Mouse (Mus musculus) embryonic facial prominence, embryonic 15.5 days (tissue): ENCODE results near the gene Exoc6b. TPM values are rescaled to one million over a fixed set of nuclear protein-coding genes. Genes with fewer than 3 reads are reported as not detected.

Experiments
- ATAC-seq: fragments of 200-750 bp; cut with Nextera tagmentation; 2 replicates; pipeline ENCODE4 v1.8.0; 2017; ENCODE audit warnings: low read depth, moderate TSS enrichment; ENCODE audit not compliant: insufficient number of reproducible peaks, low FRiP score, low TSS enrichment
- H3K27ac ChIP-seq: fragments of 300-500 bp; sonication (generic); replicated peaks from 2 replicates; pipeline ENCODE4 v1.5.1; 2015; ENCODE audit warnings: mild to moderate bottlenecking, inconsistent platforms
- H3K27me3 ChIP-seq: fragments of 300-500 bp; sonication (generic); 2 replicates; pipeline ENCODE4 v1.6.1; 2015; ENCODE audit warnings: inconsistent platforms
- H3K36me3 ChIP-seq: fragments of 300-500 bp; sonication (generic); 2 replicates; pipeline ENCODE4 v1.6.1; 2015; ENCODE audit warnings: mild to moderate bottlenecking, inconsistent platforms
- H3K4me1 ChIP-seq: fragments of 300-500 bp; sonication (generic); 2 replicates; pipeline ENCODE4 v1.6.1; 2015; ENCODE audit warnings: inconsistent platforms
- H3K4me2 ChIP-seq: fragments of 300-500 bp; sonication (generic); replicated peaks from 2 replicates; pipeline ENCODE4 v1.6.1; 2015; ENCODE audit warnings: mild to moderate bottlenecking, inconsistent platforms
- H3K4me3 ChIP-seq: fragments of 300-500 bp; sonication (generic); replicated peaks from 2 replicates; pipeline ENCODE4 v1.5.1; 2015; ENCODE audit warnings: mild to moderate bottlenecking, inconsistent platforms
- H3K9ac ChIP-seq: fragments of 300-500 bp; sonication (generic); 2 replicates; pipeline ENCODE4 v1.6.1; 2015; ENCODE audit warnings: inconsistent platforms
- H3K9me3 ChIP-seq: fragments of 300-500 bp; sonication (generic); replicated peaks from 2 replicates; pipeline ENCODE4 v1.6.1; 2016; ENCODE audit warnings: inconsistent platforms
- WGBS: fragments of 180-500 bp; shearing (Covaris S2); methylation state at CpG from one replicate; pipeline ENCODE4 v1.1.7; 2015; 5-methylcytosine and 5-hydroxymethylcytosine counted together
- polyA plus RNA-seq: library from polyadenylated mRNA; unstranded; fragments of >200 nt; fragmentation: Nextera tagmentation; extraction: Ambion mirVana; gene quantifications from 2 replicates; pipeline ENCODE4 v1.2.1, GENCODE M21; 2015

Gene Exoc6b
- polyA plus RNA-seq, 1 experiment from 2014 or later: 36.5 TPM

- ATAC-seq: no peak; the same call in 1 of the 2 replicates
- Histone ChIP-seq H3K4me1 (peaks cover 94% of the 10 kb centered on the region), H3K4me2 (peak overlapping the region; percentile 92), H3K27ac (peak overlapping the region; percentile 84), H3K9me3 (no peaks in the 10 kb centered on the region), H3K9ac (0 out of 2 replicates have a peak overlapping the region, but pooled peaks have one; percentile 7), H3K36me3 (no peaks in the 10 kb centered on the region), H3K27me3 (peaks cover 51% of the 10 kb centered on the region), H3K4me3 (peak overlapping the region; percentile 60)
- WGBS: under 1% methylated on average over 26 of the region's 26 CpGs
Observed at GRCm38 (mm10) chr6:84583371-84583770, 485.9 kb downstream of the Exoc6b start.

DNA sequence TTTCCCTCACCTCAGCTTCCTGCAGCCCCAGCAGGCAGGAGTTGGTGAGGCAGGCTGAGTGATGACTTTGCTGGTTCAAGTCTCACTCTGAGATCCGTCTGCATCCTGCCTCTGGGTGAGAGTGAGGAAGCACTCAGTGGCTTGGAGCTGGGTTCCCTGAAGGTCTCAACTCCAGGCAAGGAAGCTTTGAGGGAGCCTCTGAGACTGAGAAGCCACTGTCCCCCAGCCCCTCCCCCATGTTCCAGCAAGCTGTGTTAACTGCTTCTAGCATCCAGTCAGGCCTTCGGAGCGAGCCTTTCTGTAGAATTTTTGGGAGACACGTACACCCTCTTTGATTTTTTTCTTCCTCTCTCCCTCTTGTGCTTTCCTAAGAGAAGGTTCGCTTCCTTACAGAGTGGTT lies 486.5 kb downstream of the Exoc6b start:
- H3K27me3 ChIP-seq: peaks cover 48% of the 10 kb centered on the region
- H3K9ac ChIP-seq: no peak overlapping the region
- peaks cover 93% of the 10 kb centered on the region for H3K4me1 ChIP-seq
- no peaks in the 10 kb centered on the region for H3K36me3 ChIP-seq
- no peak for ATAC-seq
- 47% methylated on average over 5 of the region's 5 CpGs for WGBS
- H3K9me3 ChIP-seq: no peaks in the 10 kb centered on the region
- peak overlapping the region; percentile 84; the same call in 1 of the 2 replicates for H3K27ac ChIP-seq
- H3K4me2 ChIP-seq: peak overlapping the region; percentile 92
- no peak overlapping the region for H3K4me3 ChIP-seq

- Histone ChIP-seq H3K4me2 (0 out of 2 replicates have a peak overlapping the region, but pooled peaks have one; percentile 10), H3K4me3 (no peak overlapping the region), H3K36me3 (no peaks in the 10 kb centered on the region), H3K9me3 (no peaks in the 10 kb centered on the region), H3K27ac (0 out of 2 replicates have a peak overlapping the region, but pooled peaks have one; percentile 7), H3K4me1 (peaks cover 85% of the 10 kb centered on the region), H3K27me3 (peaks cover 40% of the 10 kb centered on the region), H3K9ac (no peak overlapping the region)
- 39% methylated on average over 9 of the region's 9 CpGs for WGBS
- no peak for ATAC-seq
Observed at GRCm38 (mm10) chr6:84581833-84582445, 487.4 kb downstream of the Exoc6b start.

GRCm38 (mm10) chr6:84580979-84581832 lies 488.1 kb downstream of the Exoc6b start:
- H3K36me3 ChIP-seq: 0 out of 2 replicates have a peak, but pooled peaks cover 2% of the 10 kb centered on the region
- H3K27ac ChIP-seq: no peak overlapping the region
- no peak overlapping the region for H3K4me3 ChIP-seq
- H3K27me3 ChIP-seq: peaks cover 43% of the 10 kb centered on the region
- no peak overlapping the region for H3K9ac ChIP-seq
- no peaks in the 10 kb centered on the region for H3K9me3 ChIP-seq
- WGBS: 61% methylated on average over 6 of the region's 6 CpGs
- peaks cover 77% of the 10 kb centered on the region for H3K4me1 ChIP-seq
- ATAC-seq: no peak
- H3K4me2 ChIP-seq: no peak overlapping the region

GRCm38 (mm10) chr6:84579508-84579907 lies 489.8 kb downstream of the Exoc6b start:
- no peaks in the 10 kb centered on the region for H3K9me3 ChIP-seq
- no peak overlapping the region for H3K4me3 ChIP-seq
- H3K4me2 ChIP-seq: no peak overlapping the region
- peaks cover 4% of the 10 kb centered on the region; the same call in 1 of the 2 replicates for H3K36me3 ChIP-seq
- no peak for ATAC-seq
- H3K27me3 ChIP-seq: peaks cover 41% of the 10 kb centered on the region
- H3K9ac ChIP-seq: no peak overlapping the region
- peaks cover 61% of the 10 kb centered on the region for H3K4me1 ChIP-seq
- 60% methylated on average over 8 of the region's 8 CpGs for WGBS
- no peak overlapping the region for H3K27ac ChIP-seq

DNA sequence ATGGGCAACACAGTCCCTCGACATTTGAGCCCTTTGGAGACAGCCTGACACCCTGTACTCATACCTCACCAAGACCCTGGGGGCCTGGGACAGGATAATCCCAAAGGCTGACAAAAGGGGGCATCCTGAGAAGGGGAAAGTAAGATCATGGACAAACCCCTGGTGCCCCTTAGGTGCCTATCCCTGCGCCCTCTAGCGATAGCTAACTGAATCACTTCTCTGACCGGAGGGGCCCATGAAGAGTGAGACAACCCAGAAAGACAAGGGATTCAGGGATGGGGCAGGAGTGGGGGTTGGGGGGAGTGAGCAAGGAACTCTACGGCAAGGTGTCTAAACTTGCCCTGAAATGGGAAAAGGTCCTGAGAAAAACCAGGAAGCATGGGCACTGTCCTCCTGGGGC lies 490.4 kb downstream of the Exoc6b start:
- Histone ChIP-seq H3K9ac (no peak overlapping the region), H3K36me3 (peaks cover 4% of the 10 kb centered on the region; the same call in 1 of the 2 replicates), H3K27me3 (peaks cover 37% of the 10 kb centered on the region), H3K27ac (no peak overlapping the region), H3K9me3 (no peaks in the 10 kb centered on the region), H3K4me3 (no peak overlapping the region), H3K4me2 (no peak overlapping the region), H3K4me1 (peaks cover 61% of the 10 kb centered on the region)
- no peak for ATAC-seq
- 17% methylated on average over 5 of the region's 5 CpGs for WGBS

GRCm38 (mm10) chr6:84577898-84578297 lies 491.4 kb downstream of the Exoc6b start:
- Histone ChIP-seq H3K4me2 (no peak overlapping the region), H3K27ac (no peak overlapping the region), H3K27me3 (peaks cover 29% of the 10 kb centered on the region), H3K9me3 (no peaks in the 10 kb centered on the region), H3K9ac (no peak overlapping the region), H3K4me1 (peaks cover 54% of the 10 kb centered on the region), H3K36me3 (peaks cover 4% of the 10 kb centered on the region; the same call in 1 of the 2 replicates), H3K4me3 (no peak overlapping the region)
- no peak for ATAC-seq
- 49% methylated on average over 4 of the region's 4 CpGs for WGBS

DNA sequence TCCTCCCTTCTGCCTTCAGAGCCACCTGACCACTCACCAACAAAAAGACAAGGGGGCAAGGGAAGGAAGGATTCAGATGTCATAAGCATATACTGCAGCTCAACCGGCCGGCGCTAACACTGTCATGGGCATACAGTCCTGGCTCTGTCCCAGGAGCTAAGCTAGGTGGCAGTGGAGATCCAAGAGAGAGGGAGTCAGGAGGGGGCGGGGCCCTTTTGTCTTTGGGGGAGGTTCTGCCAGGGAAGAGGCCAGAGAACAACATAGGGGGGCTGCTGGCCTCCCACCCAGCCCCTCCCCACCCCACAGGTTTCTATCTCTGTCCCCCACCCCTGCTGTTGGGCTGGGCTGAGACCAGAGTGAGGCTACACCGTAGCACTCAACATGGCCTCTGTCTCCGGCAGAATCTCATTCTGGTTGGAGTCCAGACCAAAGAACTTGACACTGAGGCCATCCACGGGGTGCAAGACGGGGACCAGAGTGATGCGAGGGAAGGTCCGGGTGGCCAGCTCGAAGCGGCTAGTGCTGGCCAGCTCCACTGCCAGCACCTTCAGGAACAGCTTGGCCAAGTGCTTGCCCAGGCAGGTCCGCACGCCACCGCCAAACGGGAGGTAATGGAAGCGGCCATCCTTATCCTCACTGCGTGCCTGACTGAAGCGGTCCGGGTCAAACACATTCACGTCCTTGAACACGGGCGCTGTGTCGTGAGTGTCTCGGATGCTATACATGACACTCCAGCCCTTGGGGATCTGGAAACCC lies 495.2 kb downstream of the Exoc6b start:
- Histone ChIP-seq H3K9me3 (no peaks in the 10 kb centered on the region), H3K4me1 (peaks cover 24% of the 10 kb centered on the region), H3K27ac (no peak overlapping the region), H3K4me2 (peak overlapping the region; percentile 25; the same call in 1 of the 2 replicates), H3K9ac (no peak overlapping the region), H3K36me3 (peaks cover 4% of the 10 kb centered on the region; the same call in 1 of the 2 replicates), H3K4me3 (no peak overlapping the region), H3K27me3 (peaks cover 15% of the 10 kb centered on the region; the same call in 1 of the 2 replicates)
- ATAC-seq: no peak
- 43% methylated on average over 25 of the region's 25 CpGs for WGBS

GRCm38 (mm10) chr6:84570039-84570438 lies 499.3 kb downstream of the Exoc6b start:
- no peak for ATAC-seq
- H3K36me3 ChIP-seq: no peaks in the 10 kb centered on the region
- H3K27me3 ChIP-seq: peaks cover 3% of the 10 kb centered on the region; the same call in 1 of the 2 replicates
- no peak overlapping the region for H3K4me2 ChIP-seq
- no peak overlapping the region for H3K27ac ChIP-seq
- no peak overlapping the region for H3K4me3 ChIP-seq
- no peak overlapping the region for H3K9ac ChIP-seq
- 33% methylated on average over 3 of the region's 3 CpGs for WGBS
- H3K4me1 ChIP-seq: peaks cover 20% of the 10 kb centered on the region
- no peaks in the 10 kb centered on the region for H3K9me3 ChIP-seq

DNA sequence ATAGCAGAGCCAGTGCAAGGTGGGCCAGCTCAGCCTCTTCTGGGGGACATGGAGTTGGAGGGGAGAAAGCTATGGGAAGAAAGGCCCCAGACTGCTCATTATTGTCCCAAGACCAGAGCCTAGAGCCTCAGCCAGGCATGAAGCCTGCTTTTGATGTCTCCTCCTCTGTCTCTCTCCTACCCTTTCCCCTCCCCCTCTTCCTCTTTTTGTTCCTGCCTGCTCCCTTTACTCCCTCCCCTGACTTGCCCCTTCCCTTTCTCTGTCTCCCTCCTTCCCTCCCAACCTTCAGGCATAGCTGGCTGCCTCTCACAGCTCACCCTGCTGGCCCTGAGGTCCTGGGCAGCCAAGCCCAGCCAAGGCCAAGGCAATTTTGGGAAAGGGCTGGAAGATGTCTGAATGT lies 499.7 kb downstream of the Exoc6b start:
- no peak for ATAC-seq
- Histone ChIP-seq H3K4me3 (no peak overlapping the region), H3K27ac (no peak overlapping the region), H3K4me1 (peaks cover 20% of the 10 kb centered on the region), H3K4me2 (no peak overlapping the region), H3K27me3 (no peaks in the 10 kb centered on the region), H3K9me3 (no peaks in the 10 kb centered on the region), H3K9ac (no peak overlapping the region), H3K36me3 (no peaks in the 10 kb centered on the region)

DNA sequence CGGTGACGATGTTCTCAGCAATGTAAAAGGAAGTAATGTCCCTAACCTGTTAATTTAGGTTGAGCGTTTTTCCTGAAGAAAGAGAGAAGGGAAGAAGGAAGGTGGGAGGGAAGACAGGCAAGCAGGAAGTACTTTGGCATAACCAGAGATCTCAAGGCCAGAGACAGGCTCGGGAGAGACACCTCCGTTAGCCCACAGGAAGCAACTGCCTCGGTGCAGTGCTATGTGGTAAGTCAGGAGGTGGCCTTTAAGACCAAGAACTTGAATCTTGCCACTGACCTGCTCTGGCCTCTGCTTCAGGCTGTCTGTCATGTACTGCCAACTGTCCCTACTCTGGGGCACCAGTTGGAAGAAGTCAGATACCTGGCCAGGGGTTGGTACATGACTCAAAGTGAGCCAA lies 500.4 kb downstream of the Exoc6b start:
- Histone ChIP-seq H3K36me3 (no peaks in the 10 kb centered on the region), H3K9ac (no peak overlapping the region), H3K4me1 (peaks cover 14% of the 10 kb centered on the region), H3K27ac (no peak overlapping the region), H3K27me3 (no peaks in the 10 kb centered on the region), H3K4me2 (no peak overlapping the region), H3K9me3 (no peaks in the 10 kb centered on the region), H3K4me3 (no peak overlapping the region)
- ATAC-seq: no peak
- WGBS: 64% methylated on average over 6 of the region's 6 CpGs
